31 mouse cellular contexts compared by ENCODE assay signal in the genomic region with DNA sequence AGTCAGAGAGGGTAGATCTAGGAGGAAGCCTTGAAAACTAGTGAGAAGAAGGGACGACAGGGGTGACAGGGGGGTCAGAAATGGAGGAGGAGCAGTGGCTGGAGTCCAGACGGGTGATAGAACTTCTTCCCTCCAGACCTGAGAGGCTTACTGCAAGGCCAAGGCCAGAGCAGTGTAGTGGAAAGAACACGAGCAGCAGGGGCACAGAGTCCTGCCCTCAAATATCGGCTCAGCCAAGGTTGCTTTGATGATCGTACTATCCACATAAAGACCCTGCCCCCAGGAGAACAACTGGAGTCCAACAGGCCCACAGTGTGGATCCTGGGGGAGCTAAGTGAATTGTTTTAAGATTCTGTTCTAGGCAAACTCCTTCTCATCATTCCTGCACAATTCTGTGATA. TPM values are rescaled to one million over a fixed set of nuclear protein-coding genes. Genes with fewer than 3 reads are reported as not detected.
"Had no signal": no experiment of that assay in that cellular context is flagged by ENCODE, and none has a peak within 500 bp of the region (broad histone marks: within the 10 kb centered on the region; RNA-seq: fewer than 3 reads in every experiment).

No protein-coding gene starts in this region.

- H3K36me3 ChIP-seq: heart, embryonic 10.5 days; heart, embryonic 12.5 days; heart, embryonic 13.5 days; heart, embryonic 15.5 days; hindbrain, embryonic 10.5 days; hindbrain, embryonic 12.5 days; hindbrain, embryonic 13.5 days; hindbrain, embryonic 15.5 days; intestine, embryonic 15.5 days; kidney, embryonic 15.5 days had no signal

- H3K27me3 ChIP-seq: hindbrain, embryonic 12.5 days; hindbrain, embryonic 13.5 days; hindbrain, embryonic 15.5 days; intestine, embryonic 15.5 days; kidney, embryonic 15.5 days had no signal

- H3K4me1 ChIP-seq: heart, embryonic 10.5 days; heart, embryonic 12.5 days; heart, embryonic 13.5 days; heart, embryonic 15.5 days; hindbrain, embryonic 10.5 days; hindbrain, embryonic 12.5 days; hindbrain, embryonic 13.5 days; hindbrain, embryonic 15.5 days; intestine, embryonic 15.5 days had no signal

- DNase-seq: heart, postnatal 10 days; heart, postnatal 14 days; heart, postnatal 36 days; heart, postnatal 4 days; kidney, adult 11 months; kidney, adult 18-20 months; kidney, adult 2 months; kidney, adult 8-10 months; kidney, adult 9 months; kidney, postnatal 10 days; kidney, postnatal 14 days; kidney, postnatal 36 days; kidney, postnatal 4 days; layer of hippocampus, adult 9-11 months; layer of hippocampus, postnatal 36 days had no signal

- H3K4me3 ChIP-seq: heart, embryonic 10.5 days; heart, embryonic 12.5 days; heart, embryonic 13.5 days; heart, embryonic 15.5 days; hindbrain, embryonic 10.5 days; hindbrain, embryonic 12.5 days; hindbrain, embryonic 13.5 days; hindbrain, embryonic 15.5 days; intestine, embryonic 15.5 days; kidney, embryonic 15.5 days; layer of hippocampus, adult 2 months had no signal

- H3K27ac ChIP-seq: heart, embryonic 10.5 days; heart, embryonic 13.5 days; heart, embryonic 15.5 days; hindbrain, embryonic 10.5 days; hindbrain, embryonic 12.5 days; hindbrain, embryonic 13.5 days; hindbrain, embryonic 14.5 days; hindbrain, embryonic 15.5 days; hindbrain, postnatal 0 days; intestine, embryonic 15.5 days; kidney, embryonic 15.5 days; kidney, postnatal 0 days; layer of hippocampus, adult 2 months had no signal

- H3K9ac ChIP-seq: heart, embryonic 12.5 days; heart, embryonic 13.5 days; heart, embryonic 15.5 days; hindbrain, embryonic 12.5 days; hindbrain, embryonic 13.5 days; hindbrain, embryonic 14.5 days; hindbrain, embryonic 15.5 days; intestine, embryonic 15.5 days; kidney, embryonic 15.5 days had no signal

RNA-seq across cellular contexts. Expression of a gene that starts 33.4 kb away (rescaled TPM):
- polyA plus RNA-seq: hindbrain, embryonic 11.5 days; hindbrain, embryonic 12.5 days; inflammation-experienced regulatory T-cells, adult 6 months had no signal
